Comparison of ENCODE assay signal across 8 mouse cellular contexts in genomic region chr1:98189991-98190471, GRCm38 (mm10).
DNase-seq lines count a peak whose midpoint lies in the region; ATAC-seq and TF ChIP-seq lines count a peak whose summit lies in the region.

No protein-coding gene starts in this region.

- no peaks in the 10 kb centered on the region for H3K36me3 ChIP-seq in liver, postnatal 0 days (replicated peaks; ENCODE audit: insufficient read depth, low read length)

- WGBS in liver, postnatal 0 days (ENCODE audit: insufficient replicate concordance): 82% methylated on average over 6 of the region's 6 CpGs

- no peaks in the 10 kb centered on the region for H3K27me3 ChIP-seq in liver, postnatal 0 days (ENCODE audit: insufficient read depth, low read length)

- H3K9me3 ChIP-seq in liver, postnatal 0 days (ENCODE audit: low read length): no peaks in the 10 kb centered on the region

- TF ChIP-seq EP300 in liver, postnatal 0 days (IDR thresholded peaks at IDR 0.05; ENCODE audit: low read depth): no peak

- H3K27ac ChIP-seq in left cerebral cortex, adult 2 months: peak overlapping the region; percentile 82
- no peak overlapping the region for H3K27ac ChIP-seq in liver, postnatal 0 days (ENCODE audit: low read depth)

- no peaks in the 10 kb centered on the region for H3K4me1 ChIP-seq in liver, postnatal 0 days (ENCODE audit: insufficient read depth)

- H3K4me3 ChIP-seq in left cerebral cortex, adult 2 months: no peak overlapping the region
- no peak overlapping the region for H3K4me3 ChIP-seq in liver, postnatal 0 days (ENCODE audit: low read depth, low read length)

- TF ChIP-seq CTCF in left cerebral cortex, adult 2 months (IDR thresholded peaks at IDR 0.05): no peak
- TF ChIP-seq CTCF in liver, postnatal 0 days (IDR thresholded peaks at IDR 0.05; ENCODE audit: low read depth): no peak

- intact Hi-C loops in left cerebral cortex, adult 2 months (cut with DNase I): loop anchor here (5.0 kb wide), 3 partner anchors 112 to 213 kb away; no protein-coding TSS in a partner anchor

- DNase-seq in R1 (ENCODE audit: low read depth, low spot score): peak; percentile 6
- DNase-seq in cerebellum, adult 9-10 months: peak; percentile 36
- peak; percentile 64 to 83 for DNase-seq in frontal cortex, adult 2 months (ENCODE audit: extremely low spot score in 1 of 2, low spot score in 1 of 2)
- peak; percentile 47 to 55 for DNase-seq in left cerebral cortex, adult 2 months (ENCODE audit: extremely low spot score in 1 of 2, low spot score in 2 of 2)
- peak; percentile 85 for DNase-seq in retina, embryonic 14.5 days (ENCODE audit: low spot score)
- no peak for DNase-seq in urinary bladder, postnatal 10 days (ENCODE audit: low spot score)
- no peak for DNase-seq in liver, postnatal 0 days
- DNase-seq in heart, adult 9 months (ENCODE audit: low spot score in 2 of 2): no peak

- no peak overlapping the region for H3K4me2 ChIP-seq in liver, postnatal 0 days (ENCODE audit: low read depth, low read length)

- ATAC-seq in liver, postnatal 0 days: no peak

- no peak overlapping the region for H3K9ac ChIP-seq in liver, postnatal 0 days (replicated peaks)

Comparison
In these comparisons a context has a peak if more than half of its experiments do, and no peak if none do; other contexts are left out.
1. DNase-seq: peak in R1 (single experiment), cerebellum, adult 9-10 months (single experiment), frontal cortex, adult 2 months (2 of 2), left cerebral cortex, adult 2 months (2 of 2) and retina, embryonic 14.5 days (single experiment); none in urinary bladder, postnatal 10 days (single experiment), liver, postnatal 0 days (single experiment) and heart, adult 9 months (0 of 2).